Mouse (Mus musculus) CH12.LX (cell line): ENCODE data around the gene Tmco4. TPM values are rescaled to one million over a fixed set of nuclear protein-coding genes. Genes with fewer than 3 reads are reported as not detected.

ENCODE experiments used
- DNase-seq: peaks from one replicate; pipeline ENCODE4 v3.0.0-alpha.2; 2013; ENCODE audit errors: extremely low read depth
- H3K27ac ChIP-seq: 2 replicates; pipeline ENCODE4 v1.5.1; 2012; ENCODE audit warnings: low read depth, mild to moderate bottlenecking, control low read depth, moderate library complexity; ENCODE audit not compliant: insufficient read depth
- H3K27me3 ChIP-seq: replicated peaks from 2 replicates; pipeline ENCODE3; 2012; ENCODE audit warnings: inconsistent platforms
- H3K36me3 ChIP-seq, 2 experiments: replicated peaks in 1 of 2; 2 replicates each; pipeline versions ENCODE3 to v1.6.1; 2012; ENCODE audit warnings: inconsistent platforms in 1 of 2, low read length in 1 of 2, mild to moderate bottlenecking in 1 of 2, mixed read lengths in 1 of 2, moderate library complexity in 1 of 2; ENCODE audit not compliant: control insufficient read depth in 1 of 2, insufficient read depth in 1 of 2
- H3K4me1 ChIP-seq, 2 experiments: 2 replicates each; pipeline ENCODE4 v1.6.1; 2012; ENCODE audit warnings: inconsistent platforms in 1 of 2, moderate library complexity in 1 of 2; ENCODE audit not compliant: insufficient read depth in 2 of 2, control insufficient read depth in 1 of 2
- H3K4me2 ChIP-seq: 2 replicates; pipeline ENCODE4 v1.6.1; 2012; ENCODE audit warnings: low read depth, mild to moderate bottlenecking, control low read depth; ENCODE audit not compliant: poor library complexity, insufficient read depth, severe bottlenecking
- H3K4me3 ChIP-seq, 3 experiments: fragments of 150-350 bp in 1 of 3; sonication (generic) in 1 of 3; replicated peaks in 1 of 3; 2 replicates each; pipeline versions ENCODE3 to v1.5.1; 2011 to 2012; ENCODE audit warnings: low read depth in 2 of 3, low read length in 2 of 3, mild to moderate bottlenecking in 2 of 3, moderate library complexity in 2 of 3, control low read depth in 1 of 3, improper control_type of control experiment in 1 of 3, inconsistent platforms in 1 of 3, mixed read lengths in 1 of 3; ENCODE audit not compliant: poor library complexity in 1 of 3
- H3K79me2 ChIP-seq: replicated peaks from 2 replicates; pipeline ENCODE4 v1.6.1; 2012; ENCODE audit warnings: mild to moderate bottlenecking, moderate library complexity; ENCODE audit not compliant: control insufficient read depth, poor library complexity, insufficient read depth, severe bottlenecking; ENCODE audit errors: extremely low read depth
- H3K9ac ChIP-seq: 2 replicates; pipeline ENCODE4 v1.6.1; 2012; ENCODE audit warnings: low read depth, mild to moderate bottlenecking, control low read depth, moderate library complexity; ENCODE audit not compliant: insufficient read depth
- H3K9me3 ChIP-seq: replicated peaks from 2 replicates; pipeline ENCODE3; 2012; ENCODE audit warnings: low read length, inconsistent platforms, mixed read lengths
- CTCF ChIP-seq, 2 experiments: IDR thresholded peaks in 1 of 2; conservative IDR thresholded peaks in 1 of 2; 2 replicates each; pipeline ENCODE4 v1.5.1; 2011 to 2012; ENCODE audit warnings: low read depth in 2 of 2, low read length in 2 of 2, improper control_type of control experiment in 1 of 2, inconsistent platforms in 1 of 2, mild to moderate bottlenecking in 1 of 2, moderate library complexity in 1 of 2
- E2F4 ChIP-seq: IDR thresholded peaks from 2 replicates; pipeline ENCODE4 v1.6.1; 2011; ENCODE audit warnings: low read depth, low read length, improper control_type of control experiment; ENCODE audit not compliant: insufficient replicate concordance
- ETS1 ChIP-seq: conservative IDR thresholded peaks from 2 replicates; pipeline ENCODE4 v1.6.1; 2012; ENCODE audit warnings: low read depth, mild to moderate bottlenecking, inconsistent platforms, low read length, improper control_type of control experiment, moderate library complexity
- HCFC1 ChIP-seq: IDR thresholded peaks from 2 replicates; pipeline ENCODE4 v1.6.1; 2012; ENCODE audit warnings: low read depth, mild to moderate bottlenecking, inconsistent platforms, low read length, improper control_type of control experiment
- IRF4 ChIP-seq: IDR thresholded peaks from 2 replicates; pipeline ENCODE4 v1.6.1; 2014; ENCODE audit warnings: low read depth, mild to moderate bottlenecking, inconsistent platforms, low read length, improper control_type of control experiment
- JUN ChIP-seq: IDR thresholded peaks from 2 replicates; pipeline ENCODE4 v1.6.1; 2011; ENCODE audit warnings: low read depth, mild to moderate bottlenecking, low read length, improper control_type of control experiment, moderate library complexity; ENCODE audit not compliant: insufficient read depth
- MAX ChIP-seq: IDR thresholded peaks from 2 replicates; pipeline ENCODE4 v1.6.1; 2011; ENCODE audit warnings: low read length, improper control_type of control experiment
- MAZ ChIP-seq: IDR thresholded peaks from 2 replicates; pipeline ENCODE4 v1.6.1; 2012; ENCODE audit warnings: low read depth, mild to moderate bottlenecking, inconsistent platforms, low read length, improper control_type of control experiment, moderate library complexity
- MXI1 ChIP-seq: IDR thresholded peaks from 2 replicates; pipeline ENCODE4 v1.6.1; 2011; ENCODE audit warnings: mild to moderate bottlenecking, low read depth, low read length, improper control_type of control experiment
- MYC ChIP-seq: IDR thresholded peaks from 2 replicates; pipeline ENCODE4 v1.6.1; 2011; ENCODE audit warnings: low read depth, mild to moderate bottlenecking, improper control_type of control experiment, low read length
- PAX5 ChIP-seq: IDR thresholded peaks from 2 replicates; pipeline ENCODE4 v1.6.1; 2012; ENCODE audit warnings: low read length, inconsistent platforms, mixed read lengths
- POLR2A ChIP-seq: IDR thresholded peaks from 2 replicates; pipeline ENCODE4 v1.6.1; 2011; ENCODE audit warnings: low read depth, mild to moderate bottlenecking, improper control_type of control experiment, low read length
- RCOR1 ChIP-seq: conservative IDR thresholded peaks from 2 replicates; pipeline ENCODE4 v1.6.1; 2012; ENCODE audit warnings: low read depth, mild to moderate bottlenecking, inconsistent platforms, low read length, improper control_type of control experiment
- SIN3A ChIP-seq: IDR thresholded peaks from 2 replicates; pipeline ENCODE4 v1.6.1; 2012; ENCODE audit warnings: low read length, improper control_type of control experiment, inconsistent platforms
- TBP ChIP-seq: conservative IDR thresholded peaks from 2 replicates; pipeline ENCODE4 v1.6.1; 2011; ENCODE audit warnings: low read depth, low read length, improper control_type of control experiment
- USF2 ChIP-seq: conservative IDR thresholded peaks from 2 replicates; pipeline ENCODE4 v1.6.1; 2011; ENCODE audit warnings: low read depth, low read length, improper control_type of control experiment
- ZNF384 ChIP-seq: IDR thresholded peaks from 2 replicates; pipeline ENCODE4 v1.6.1; 2012; ENCODE audit warnings: low read depth, low read length, improper control_type of control experiment, inconsistent platforms
- dilution Hi-C: fragments of 300-500 bp; cut with MboI; formaldehyde crosslinking; loops from 2 replicates; pipeline ENCODE4 v1.14.3; 2020; ENCODE audit warnings: low sequenced_read_pairs; ENCODE audit not compliant: extremely low pct_unique_long_range_greater_than_20kb, extremely low pct_ligation_motif_present
- in situ Hi-C: fragments of 300-500 bp; cut with MboI; formaldehyde crosslinking; loops from 3 replicates; pipeline ENCODE4 v1.14.3; 2019; ENCODE audit warnings: low sequenced_read_pairs, low pct_ligation_motif_present, low pct_unique_long_range_greater_than_20kb, mixed read lengths
- polyA plus RNA-seq: library from polyadenylated mRNA; unstranded; fragments of >175 nt; gene quantifications from 2 replicates; pipeline ENCODE4 v1.2.1, GENCODE M21; 2012; ENCODE audit warnings: low read depth; ENCODE audit not compliant: insufficient read length
- total RNA-seq, 2 experiments: library from RNA; depleted of rRNA; stranded (reverse); fragments of 300-350 nt in 1 of 2; fragments of >200 nt in 1 of 2; gene quantifications; 2 replicates each; pipeline ENCODE4 v1.2.3; 2012 to 2014

The Tmco4 gene
- total and polyA plus RNA-seq, 3 experiments = 20.3 to 22.2 (median 21.7) TPM

DNA sequence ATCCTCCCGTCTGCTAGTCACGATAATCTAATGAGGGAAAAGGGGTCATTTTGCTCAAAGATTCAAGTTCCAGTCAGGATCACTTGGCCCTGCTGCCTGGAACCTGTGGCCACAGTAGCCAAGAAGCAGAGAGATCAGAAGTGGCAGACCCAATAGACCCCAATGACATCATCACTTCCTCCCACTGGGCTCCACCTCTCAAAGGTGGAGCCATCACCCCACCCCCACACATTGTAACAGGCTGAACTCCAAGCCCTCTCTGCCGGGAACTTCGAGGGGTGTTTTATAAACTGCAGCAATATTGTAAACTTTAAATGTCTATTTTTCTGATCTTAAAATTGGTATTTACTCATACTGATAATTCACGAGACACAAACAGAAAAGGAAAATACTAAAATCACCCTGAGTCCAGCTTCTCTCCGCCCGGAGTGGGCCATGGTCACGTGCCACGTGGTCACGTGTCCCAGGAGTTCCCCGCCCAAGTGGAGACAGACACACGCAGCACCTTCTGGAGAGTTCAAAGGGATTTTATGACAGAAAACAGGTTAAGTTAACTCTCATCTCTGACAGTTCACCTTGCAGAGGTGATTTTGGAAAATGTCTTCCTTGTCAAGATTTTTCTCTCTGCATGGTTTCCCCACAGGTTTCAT is 8.2 kb downstream of the Tmco4 start:
- peaks cover 25 to 77% of the 10 kb centered on the region in 2 experiments for H3K36me3 ChIP-seq
- no peak overlapping the region for H3K4me3 ChIP-seq
- TF ChIP-seq HCFC1 (no peak), RCOR1 (no peak), MAZ (no peak), USF2 (no peak), TBP (no peak), ZNF384 (no peak), PAX5 (no peak), CTCF (conservative IDR thresholded peaks at IDR 0.05 in 1 of 2, IDR thresholded peaks at IDR 0.05 in 1 of 2; ENCODE audit: low read depth in 2 of 2, low read length in 2 of 2) (no peak), E2F4 (no peak), MAX (no peak), JUN (no peak), SIN3A (no peak), MXI1 (no peak)
- H3K4me1 ChIP-seq = peaks cover 0 to 4% of the 10 kb centered on the region in 2 experiments; a peak in 1 of 4 replicates
- no peak overlapping the region for H3K27ac ChIP-seq
- in situ Hi-C loops = no loop called here
- no peaks in the 10 kb centered on the region for H3K27me3 ChIP-seq
- no peak overlapping the region for H3K4me2 ChIP-seq
- no peak overlapping the region for H3K9ac ChIP-seq
- H3K9me3 ChIP-seq = no peaks in the 10 kb centered on the region
- dilution Hi-C loops = no loop called here
- no peak for DNase-seq
- no peaks in the 10 kb centered on the region for H3K79me2 ChIP-seq

DNA sequence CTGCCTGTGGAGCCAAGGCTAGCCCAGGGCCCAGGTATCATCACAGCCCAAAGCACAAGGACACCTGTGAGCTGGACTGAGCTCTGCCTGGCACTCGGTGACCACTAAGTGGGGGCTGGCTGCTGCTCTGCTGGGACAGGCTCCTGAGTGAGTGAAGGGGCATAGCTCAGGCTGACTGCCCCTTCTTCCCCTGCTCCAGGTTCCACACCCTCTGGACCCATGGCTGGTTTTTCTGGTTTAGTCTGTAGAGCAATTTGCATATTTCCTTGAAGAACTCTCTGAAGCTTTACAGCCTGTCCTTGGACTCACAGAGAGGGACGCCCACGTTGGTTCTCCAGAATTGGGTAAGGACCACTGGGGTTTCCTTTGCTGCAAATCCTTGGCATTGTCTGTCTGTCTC is 10.7 kb downstream of the Tmco4 start:
- no peak for TF ChIP-seq ETS1
- TF ChIP-seq MAZ = no peak
- TF ChIP-seq POLR2A = no peak
- TF ChIP-seq IRF4 = no peak
- TF ChIP-seq MXI1 = no peak
- no peak for TF ChIP-seq MYC
- TF ChIP-seq HCFC1 = no peak
- peaks cover 19 to 80% of the 10 kb centered on the region in 2 experiments for H3K36me3 ChIP-seq
- no peak overlapping the region for H3K4me3 ChIP-seq
- DNase-seq = no peak
- H3K9me3 ChIP-seq = no peaks in the 10 kb centered on the region
- no peaks in the 10 kb centered on the region for H3K27me3 ChIP-seq
- no peak overlapping the region for H3K9ac ChIP-seq
- dilution Hi-C loops = no loop called here
- no peak overlapping the region for H3K4me2 ChIP-seq
- no peaks in the 10 kb centered on the region for H3K79me2 ChIP-seq
- no peak overlapping the region for H3K27ac ChIP-seq
- peaks cover 0 to 4% of the 10 kb centered on the region in 2 experiments; a peak in 1 of 4 replicates for H3K4me1 ChIP-seq
- in situ Hi-C loops = no loop called here
